Mouse (Mus musculus) frontal cortex, adult 2 months (tissue): ENCODE data around the gene Ilf2. TPM values are rescaled to one million over a fixed set of nuclear protein-coding genes. Genes with fewer than 3 reads are reported as not detected.

Source experiments
- DNase-seq, 2 experiments: peaks; one replicate each; pipeline ENCODE4 v3.0.0; 2022; ENCODE audit warnings: low spot score in 1 of 2; ENCODE audit errors: extremely low spot score in 1 of 2
- polyA plus RNA-seq: library from polyadenylated mRNA; depleted of rRNA; stranded (reverse); fragments of >200 nt; gene quantifications from 2 replicates; pipeline ENCODE4 v1.2.3, GENCODE M21; 2012; rRNA removed

Gene Ilf2
- polyA plus RNA-seq = 84.3 and 89.2 TPM in 2 replicates

DNA sequence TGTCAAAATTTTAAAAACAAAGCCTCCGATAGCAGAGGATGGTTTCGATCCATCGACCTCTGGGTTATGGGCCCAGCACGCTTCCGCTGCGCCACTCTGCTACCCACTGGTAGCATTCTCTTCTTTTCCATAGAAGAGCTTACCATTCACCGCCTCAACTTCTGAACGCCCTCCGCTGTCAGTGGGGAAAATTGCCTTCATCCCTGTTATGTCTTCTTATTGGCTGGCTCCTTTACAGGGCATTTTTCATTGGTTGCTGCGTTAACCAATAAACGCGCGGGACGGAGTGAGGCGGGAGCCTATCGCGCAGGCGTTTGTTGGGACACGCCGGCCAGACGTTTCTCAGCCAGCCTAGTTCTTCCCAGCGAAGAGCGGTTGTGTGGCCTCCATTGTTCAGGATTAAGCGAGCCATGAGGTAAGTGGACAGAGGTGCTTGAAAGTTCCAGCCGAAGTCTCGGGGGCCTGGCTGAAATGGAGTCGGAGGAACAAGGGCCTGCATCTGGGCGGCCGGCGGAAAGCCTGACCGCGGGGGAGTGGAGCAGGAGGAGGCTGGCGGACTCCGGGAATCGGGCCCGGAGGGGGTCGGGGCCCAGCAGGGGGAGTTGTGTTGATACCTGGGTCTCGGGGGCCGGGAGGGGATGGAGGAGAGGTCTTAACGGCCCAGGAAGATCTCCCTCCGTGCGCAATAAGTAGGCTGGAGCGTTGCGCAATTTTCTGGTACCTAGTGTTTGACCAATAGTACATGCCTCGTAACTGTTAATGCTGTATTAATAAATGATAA is at the start of gene Ilf2:
Gene Ilf2, plus strand, starts transcription at position 296 of the 781 bp plus-strand sequence.
- DNase-seq = peak; percentile 96 to 98

- DNase-seq = no peak
Observed at GRCm38 (mm10) chr3:90427574-90427973, 48.4 kb upstream of the Ilf2 start.

GRCm38 (mm10) chr3:90428186-90428585 is 47.7 kb upstream of the Ilf2 start:
- no peak for DNase-seq

DNA sequence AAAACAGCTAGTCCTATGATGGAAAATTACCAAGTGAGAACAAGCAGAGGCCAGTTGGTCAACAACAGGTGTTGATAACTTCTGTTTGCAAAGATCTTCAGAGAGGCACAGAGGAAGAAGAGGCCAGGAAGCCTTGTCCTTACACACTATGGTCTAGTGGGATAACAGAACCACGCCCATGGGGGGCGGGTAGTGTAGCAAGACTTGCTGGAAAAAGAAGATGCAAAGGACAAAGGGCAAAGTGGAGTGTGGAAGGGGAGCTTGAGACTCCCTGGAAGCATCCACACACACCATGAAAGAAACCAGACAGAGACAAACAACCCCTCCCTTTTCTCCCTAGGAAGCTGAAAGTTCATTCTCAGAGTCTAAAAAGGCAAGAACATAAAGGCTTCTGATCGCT is 46.4 kb upstream of the Ilf2 start:
- DNase-seq = no peak

- DNase-seq = no peak
Observed at GRCm38 (mm10) chr3:90432348-90432747, 43.6 kb upstream of the Ilf2 start.

- peak in 1 of 2 experiments; percentile 45 for DNase-seq
Observed at GRCm38 (mm10) chr3:90432811-90433219, 43.1 kb upstream of the Ilf2 start.

DNA sequence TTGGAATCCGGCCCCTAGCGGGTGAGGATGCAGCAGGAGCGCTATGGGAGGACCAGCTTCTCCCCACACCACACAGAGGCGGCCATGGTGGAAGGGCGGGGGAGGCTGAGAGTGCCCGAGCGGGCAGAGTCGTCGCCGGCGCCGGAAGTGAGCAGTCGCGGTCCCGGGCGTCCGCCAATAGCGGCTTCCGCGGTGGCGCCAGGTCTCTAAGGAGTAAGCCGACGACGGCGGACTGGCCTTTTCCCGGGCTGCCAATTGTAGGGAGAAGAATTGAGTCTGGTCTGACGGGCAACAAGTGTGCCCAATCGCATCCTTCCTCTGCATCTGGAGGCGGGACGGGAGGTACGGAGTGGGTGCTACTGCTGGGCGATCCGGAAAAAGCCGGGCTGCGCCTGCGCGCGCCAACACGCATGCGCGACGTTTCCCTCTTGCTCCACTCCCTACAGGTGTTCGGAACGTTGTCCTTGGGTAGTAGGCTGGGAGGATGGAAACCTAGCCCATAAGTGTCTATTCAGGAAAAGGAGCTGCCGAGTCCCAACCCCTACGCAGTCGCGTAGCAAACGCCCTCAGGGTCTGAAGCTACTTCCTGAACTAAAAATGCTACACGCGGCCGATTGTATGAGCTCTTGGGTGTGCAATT is 42.4 kb upstream of the Ilf2 start, which contains the start of gene Ints3:
Gene Ints3, minus strand, starts transcription at position 242 of the 640 bp plus-strand sequence.
- peak; percentile 100 for DNase-seq

DNA sequence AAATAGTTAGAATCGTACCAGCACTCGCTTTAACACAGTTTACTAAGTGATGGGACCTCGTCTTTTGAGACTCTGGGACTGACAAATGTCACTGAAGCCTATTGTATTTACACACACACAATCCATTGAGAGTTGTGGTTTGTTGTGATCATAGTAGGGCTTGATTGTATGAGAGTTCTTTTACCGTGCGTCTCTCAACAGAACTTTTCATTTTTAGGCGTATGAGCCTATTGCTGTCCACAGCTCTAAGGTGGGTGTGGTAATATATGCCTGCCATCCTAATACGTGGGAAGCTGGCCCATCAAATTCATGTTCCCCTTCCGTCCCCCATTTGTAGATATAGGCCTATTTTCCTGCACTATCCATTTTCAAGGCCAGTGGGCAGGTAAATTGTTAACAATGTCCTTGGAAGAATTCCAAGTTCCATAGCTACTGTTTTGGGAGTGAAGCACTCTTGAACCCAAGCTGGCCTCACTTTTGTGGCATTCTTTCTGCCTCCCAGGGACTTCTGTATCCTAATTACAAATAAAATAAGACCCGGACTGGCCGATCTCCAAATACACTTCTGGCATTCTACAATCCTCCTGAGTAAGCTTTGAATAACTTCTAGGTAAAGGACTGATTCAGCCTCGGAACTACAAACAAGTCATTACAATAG is 41.7 kb upstream of the Ilf2 start:
- DNase-seq = no peak

DNA sequence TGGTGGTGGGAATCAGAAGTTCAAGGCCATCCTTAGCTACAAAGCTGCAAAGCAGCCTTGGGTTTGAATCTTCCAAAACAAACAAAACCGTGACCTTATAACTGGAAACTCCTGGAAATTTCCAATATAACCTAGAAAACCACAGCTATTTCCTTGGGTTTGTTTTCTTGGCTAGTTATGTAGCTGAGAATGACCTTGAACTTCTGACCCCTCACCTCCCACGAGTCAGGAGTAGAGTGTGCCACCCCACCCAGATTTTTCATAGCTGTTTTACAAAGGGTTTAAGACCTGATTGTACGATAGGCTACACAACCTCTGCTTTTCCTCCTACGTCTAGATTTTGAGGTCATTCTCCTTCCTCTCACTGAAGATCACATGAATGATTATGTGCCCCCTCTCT is 38.8 kb upstream of the Ilf2 start:
- no peak for DNase-seq

DNA sequence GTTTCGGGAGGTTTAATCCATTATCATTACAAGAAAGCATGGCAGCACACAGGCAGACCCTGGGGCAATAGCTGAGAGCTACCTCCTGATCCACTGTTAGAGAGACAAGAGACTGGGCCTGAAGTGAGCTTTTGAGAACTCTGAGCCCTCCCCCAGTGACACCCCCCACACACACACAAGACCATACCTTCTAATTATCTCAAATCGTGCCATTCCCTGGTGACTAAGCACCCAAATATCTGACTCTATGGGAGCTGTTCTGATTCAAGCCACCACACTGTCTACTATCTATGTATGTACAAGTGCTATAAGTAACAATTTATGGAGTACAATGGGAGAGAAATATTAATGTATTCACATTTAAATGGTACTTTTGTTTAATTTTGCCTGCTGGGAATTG is 35.2 kb upstream of the Ilf2 start:
- DNase-seq = no peak

- no peak for DNase-seq
Observed at GRCm38 (mm10) chr3:90443977-90444376, 31.9 kb upstream of the Ilf2 start.

DNA sequence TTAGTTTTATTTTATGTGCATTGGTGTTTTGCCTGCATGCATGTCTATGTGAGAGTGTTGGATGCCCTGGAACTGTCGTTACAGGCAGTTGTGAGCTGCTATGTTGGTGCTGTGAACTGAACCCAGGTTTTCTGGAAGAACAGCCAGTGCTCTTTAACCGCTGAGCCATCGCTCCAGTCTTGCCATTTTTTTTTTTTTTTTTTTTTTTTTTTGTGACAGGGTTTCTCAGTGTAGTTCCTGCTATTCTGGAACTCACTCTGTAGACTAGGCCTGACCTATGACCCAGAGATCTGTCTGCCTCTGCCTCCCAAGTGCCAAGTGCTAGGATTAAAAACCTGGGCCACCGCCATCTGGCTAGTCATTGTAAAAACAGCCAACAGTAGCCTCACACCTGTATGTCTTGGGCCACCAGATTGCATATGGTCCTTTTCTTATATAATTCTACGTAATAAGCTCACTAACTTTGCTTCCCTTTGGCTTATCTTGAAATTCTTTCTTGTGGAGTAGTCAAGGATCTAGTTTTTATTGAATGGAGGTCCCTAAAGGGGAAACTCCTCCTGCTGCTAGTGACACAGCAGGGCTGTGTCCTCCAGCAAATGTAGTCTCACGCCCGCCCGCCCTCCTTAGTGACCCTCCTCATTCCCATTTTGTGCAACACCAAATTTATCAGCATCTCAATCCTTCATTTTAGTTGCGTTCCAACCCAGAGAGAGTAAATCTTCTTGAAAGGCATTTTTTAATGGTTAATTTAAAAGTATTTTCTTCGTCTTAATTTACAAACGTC is 30.3 kb upstream of the Ilf2 start:
- DNase-seq = no peak

DNA sequence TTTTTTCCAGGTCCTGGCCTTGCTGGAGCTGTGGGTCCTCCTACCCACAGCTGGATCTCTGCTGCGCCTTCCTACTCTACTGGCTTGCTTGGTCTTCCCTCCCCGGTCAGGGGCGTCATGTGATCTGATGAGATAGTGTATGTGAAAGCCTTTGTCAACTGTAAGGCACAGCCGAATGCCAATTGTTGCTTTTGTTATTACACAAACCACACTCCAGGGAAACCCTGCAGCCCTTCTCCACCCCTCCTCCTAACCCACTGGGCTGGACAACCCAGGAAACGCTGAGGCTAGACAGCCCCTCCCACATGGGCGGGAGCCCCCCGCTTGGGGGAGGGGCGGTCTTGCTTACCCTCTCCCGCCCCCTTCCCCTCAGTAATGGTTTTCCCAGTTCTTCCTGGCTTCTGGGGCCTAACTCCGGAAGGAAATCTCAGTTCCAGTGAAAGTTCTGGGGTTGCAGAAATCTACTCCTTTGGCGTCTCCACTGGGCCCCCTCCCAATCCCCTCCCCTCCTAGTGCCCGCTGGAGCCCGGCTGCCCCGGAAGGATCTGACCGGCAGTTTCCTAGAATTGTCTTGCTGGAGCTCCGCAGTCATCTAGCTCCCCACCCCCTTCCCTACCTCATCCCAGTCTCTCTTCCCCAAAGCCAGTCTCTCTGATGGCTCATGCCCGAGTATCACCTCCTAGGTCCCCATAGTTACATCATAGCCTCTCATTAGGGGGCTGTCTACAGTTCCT is 29.4 kb upstream of the Ilf2 start:
- peak; percentile 46 to 53 for DNase-seq

DNA sequence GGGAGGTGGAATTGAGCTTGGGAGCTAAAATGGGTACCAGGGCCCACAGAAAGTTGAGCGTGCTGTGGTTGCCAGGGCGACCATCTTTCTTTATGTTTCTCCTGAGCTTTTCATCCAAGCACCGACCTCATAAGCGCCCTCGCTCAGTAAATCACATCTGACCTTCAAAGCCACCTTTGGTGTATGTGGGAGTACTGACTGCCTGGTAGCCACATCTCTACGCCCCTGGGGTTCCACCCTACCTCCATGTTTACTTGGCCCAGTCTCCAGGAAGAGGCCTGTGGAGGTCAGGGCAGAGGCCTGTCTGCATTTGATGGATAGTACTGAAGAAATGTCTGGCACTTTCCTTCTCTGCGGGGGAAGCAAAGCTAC is 28.8 kb upstream of the Ilf2 start:
- no peak for DNase-seq

DNA sequence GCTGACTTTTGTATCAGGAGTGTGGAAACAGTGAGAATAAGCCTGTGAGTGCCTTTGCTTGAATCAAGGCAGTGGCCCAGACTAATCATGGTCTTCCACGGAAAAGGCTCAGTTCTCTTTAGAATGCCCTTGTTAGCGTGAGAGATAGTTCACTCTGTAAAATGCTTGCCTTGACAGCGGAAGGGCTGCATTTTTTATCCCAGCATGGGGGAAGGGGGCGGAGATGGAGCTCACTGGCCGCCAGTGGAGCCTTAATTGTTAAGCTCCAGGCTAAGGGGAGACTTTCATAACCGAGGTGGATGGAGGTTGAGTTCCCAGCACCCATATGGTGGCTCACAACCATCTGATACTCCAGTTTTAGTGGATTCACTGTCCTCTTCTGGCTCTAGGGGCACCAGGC is 27.3 kb upstream of the Ilf2 start:
- no peak for DNase-seq

- no peak for DNase-seq
Observed at GRCm38 (mm10) chr3:90450874-90451273, 25.1 kb upstream of the Ilf2 start.

DNA sequence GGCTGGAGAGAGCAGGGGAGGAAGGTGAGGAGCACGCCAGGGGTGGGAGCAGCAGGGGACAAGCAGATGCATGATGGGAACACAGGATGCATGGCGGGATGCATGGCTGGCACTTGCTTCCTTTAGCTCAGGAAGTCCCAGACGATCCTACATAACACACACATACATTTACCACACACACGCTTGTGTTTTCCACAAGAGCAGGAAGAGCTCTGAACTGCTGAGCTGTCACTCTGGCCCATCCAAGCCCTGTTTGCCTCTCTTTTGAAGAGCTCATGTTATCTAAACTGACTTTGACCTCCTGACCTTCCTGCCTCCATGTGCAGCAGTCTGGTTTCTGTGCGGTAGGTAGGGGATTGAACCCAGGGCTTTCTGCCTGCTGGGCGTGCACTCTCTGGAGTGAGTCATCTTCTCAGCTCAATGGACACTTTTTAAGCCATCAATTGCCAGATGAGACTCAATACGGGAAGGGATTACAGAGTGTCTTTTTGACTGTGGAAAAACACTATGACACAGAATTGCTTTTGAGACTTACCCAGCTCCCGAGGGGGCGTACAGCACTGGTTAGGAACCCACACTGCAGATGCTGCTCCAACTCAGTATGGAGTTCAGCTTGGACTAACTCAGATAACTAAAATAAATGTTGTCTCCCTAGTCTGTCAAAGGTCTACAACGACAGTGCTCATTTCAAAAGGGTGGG is 24.4 kb upstream of the Ilf2 start:
- peak; percentile 46 to 69 for DNase-seq

DNA sequence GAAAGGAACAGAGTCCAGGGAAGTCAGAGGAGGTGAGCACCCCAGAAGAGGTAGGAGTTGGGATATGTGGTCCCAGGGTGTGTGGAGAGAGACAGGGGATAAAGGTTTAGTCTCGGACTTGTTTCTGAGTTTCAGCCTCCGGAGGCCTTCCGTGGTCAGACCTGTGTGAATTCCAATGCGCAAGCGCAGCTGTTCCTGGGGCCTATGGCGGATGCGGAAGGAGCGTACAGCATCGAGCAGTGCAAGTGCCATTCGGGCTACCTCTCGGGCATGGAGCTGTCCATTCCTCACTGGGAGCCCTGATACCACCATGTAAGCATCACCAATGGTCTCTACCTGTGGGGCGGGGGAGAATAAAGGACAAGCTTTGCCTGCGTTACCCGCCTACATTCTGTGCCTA is 21.0 kb upstream of the Ilf2 start:
- no peak for DNase-seq

DNA sequence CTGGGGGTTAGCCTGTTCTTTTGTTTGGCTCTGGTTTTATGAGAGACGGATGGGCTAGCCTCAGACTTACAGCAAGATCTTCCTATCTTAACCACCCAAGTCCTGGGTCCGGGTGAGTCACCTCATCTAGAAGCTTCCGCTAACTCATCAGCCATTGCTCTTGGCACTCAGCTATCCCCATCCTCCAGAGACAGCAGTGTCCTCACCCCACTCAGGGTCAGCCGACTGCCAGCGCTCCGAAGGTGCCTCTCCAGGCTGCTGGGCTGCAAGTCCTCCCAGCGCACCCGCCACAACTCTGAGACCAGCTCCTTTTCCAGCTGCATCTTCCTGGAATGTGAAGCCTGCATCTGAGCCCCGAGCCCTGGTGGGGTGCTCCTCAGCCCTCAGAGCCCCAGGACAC is 16.2 kb upstream of the Ilf2 start:
- no peak for DNase-seq

- DNase-seq = no peak
Observed at GRCm38 (mm10) chr3:90460315-90460714, 15.6 kb upstream of the Ilf2 start.
